In the genomic region with DNA sequence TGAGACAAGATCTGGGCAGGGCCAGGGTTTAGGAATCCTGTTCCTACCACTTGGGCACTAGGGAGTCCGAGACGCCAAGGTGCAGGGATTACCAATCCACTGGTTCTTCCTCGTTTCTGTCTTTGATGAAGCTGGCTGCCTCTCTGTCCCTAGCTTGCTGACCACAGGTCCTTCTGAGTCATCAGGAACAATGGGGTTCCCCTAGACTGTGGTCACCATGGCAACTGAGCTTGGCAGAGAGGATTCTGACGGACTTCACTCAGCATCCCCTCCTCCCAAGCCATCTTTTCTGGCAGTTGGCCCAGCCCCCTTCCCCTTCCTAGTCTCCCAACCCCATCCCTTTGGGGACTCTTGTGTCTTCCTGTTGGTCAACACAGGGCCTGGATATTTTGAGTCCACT, we compare ENCODE assay signal across 12 mouse cellular contexts. TPM values are rescaled to one million over a fixed set of nuclear protein-coding genes. Genes with fewer than 3 reads are reported as not detected.
DNase-seq lines count a peak whose midpoint lies in the region; ATAC-seq and TF ChIP-seq lines count a peak whose summit lies in the region.
"Had no signal": no experiment of that assay in that cellular context is flagged by ENCODE, and none has a peak within 500 bp of the region (broad histone marks: within the 10 kb centered on the region; RNA-seq: fewer than 3 reads in every experiment).

No protein-coding gene starts in this region.

- 0 out of 2 replicates have a peak, but pooled peaks have one; percentile 48 for ATAC-seq in hindbrain, embryonic 15.5 days (ENCODE audit: low FRiP score, low read depth)

- H3K27ac ChIP-seq in cerebellum, adult 2 months (ENCODE audit: insufficient read depth, low read length): no peak overlapping the region; the same call in 1 of the 2 replicates
- no peak overlapping the region for H3K27ac ChIP-seq in hindbrain, embryonic 15.5 days (replicated peaks)
- H3K27ac ChIP-seq in layer of hippocampus, adult 2 months: no peak overlapping the region
- H3K27ac ChIP-seq: heart, embryonic 13.5 days; limb, embryonic 12.5 days had no signal

- no peaks in the 10 kb centered on the region for H3K9me3 ChIP-seq in hindbrain, embryonic 15.5 days

- H3K36me3 ChIP-seq in hindbrain, embryonic 15.5 days: peaks cover 49% of the 10 kb centered on the region

- TF ChIP-seq POLR2A in cerebellum, adult 2 months (IDR thresholded peaks at IDR 0.05; ENCODE audit: borderline replicate concordance, insufficient read depth, low read length): no peak

- no peak for TF ChIP-seq CTCF in cerebellum, adult 2 months (IDR thresholded peaks at IDR 0.05; ENCODE audit: borderline replicate concordance, insufficient read depth, low read depth, low read length)
- TF ChIP-seq CTCF in layer of hippocampus, adult 2 months (conservative IDR thresholded peaks at IDR 0.05): no peak

- H3K4me2 ChIP-seq in hindbrain, embryonic 15.5 days: no peak overlapping the region
- H3K4me2 ChIP-seq: heart, embryonic 13.5 days; limb, embryonic 12.5 days had no signal

- WGBS in cerebellum, adult 2 months: 7% methylated on average over 4 of the region's 4 CpGs
- WGBS in hindbrain, embryonic 15.5 days: 25% methylated on average over 4 of the region's 4 CpGs

- H3K27me3 ChIP-seq in cerebellum, adult 2 months (ENCODE audit: control insufficient read depth, insufficient read depth, low read length): no peaks in the 10 kb centered on the region
- no peaks in the 10 kb centered on the region for H3K27me3 ChIP-seq in hindbrain, embryonic 15.5 days
- H3K27me3 ChIP-seq: heart, embryonic 13.5 days; limb, embryonic 12.5 days had no signal

- H3K4me3 ChIP-seq in cerebellum, adult 2 months (replicated peaks; ENCODE audit: insufficient read depth, low read depth, low read length): no peak overlapping the region
- H3K4me3 ChIP-seq in hindbrain, embryonic 15.5 days: no peak overlapping the region
- H3K4me3 ChIP-seq in layer of hippocampus, adult 2 months: no peak overlapping the region
- H3K4me3 ChIP-seq: heart, embryonic 13.5 days; limb, embryonic 12.5 days had no signal

- peak; percentile 40 to 66 for DNase-seq in cerebellum, adult 2 months
- DNase-seq in cerebellum, adult 11 months: no peak
- DNase-seq in urinary bladder, postnatal 25 days (ENCODE audit: low spot score): peak; percentile 24
- DNase-seq in urinary bladder, postnatal 36 days (ENCODE audit: low spot score in 2 of 2): no peak
- no peak for DNase-seq in thymus, postnatal 0 days (ENCODE audit: low spot score)
- DNase-seq in natural killer cell, adult 2 months (ENCODE audit: low spot score in 2 of 2): no peak
- DNase-seq in layer of hippocampus, adult 2 months (ENCODE audit: low spot score in 2 of 2): no peak
- DNase-seq: kidney, postnatal 14 days; lung, postnatal 36 days had no signal

- no peak overlapping the region for H3K9ac ChIP-seq in hindbrain, embryonic 15.5 days
- H3K9ac ChIP-seq: heart, embryonic 13.5 days; limb, embryonic 12.5 days had no signal

- H3K4me1 ChIP-seq in cerebellum, adult 2 months (ENCODE audit: control insufficient read depth, insufficient read depth, low read length): peaks cover 9% of the 10 kb centered on the region
- peaks cover 9% of the 10 kb centered on the region for H3K4me1 ChIP-seq in hindbrain, embryonic 15.5 days (replicated peaks)

RNA-seq across cellular contexts. Expression of a gene that starts 32.1 kb away (rescaled TPM):
- polyA plus RNA-seq in cerebellum, adult 2 months (2012; rRNA removed): 34.5 and 35.6 TPM in 2 replicates
- polyA plus RNA-seq in hindbrain, embryonic 15.5 days (2015; fragmentation: Nextera tagmentation; extraction: Ambion mirVana): 26.6 and 27.5 TPM in 2 replicates
- 2.3 and 3.4 TPM in 2 replicates for polyA plus RNA-seq in thymus, postnatal 0 days (2015; fragmentation: Nextera tagmentation; extraction: Ambion mirVana)
- total RNA-seq in layer of hippocampus, adult 2 months (2021): 10 to 100 TPM; 67.5 to 69.4 TPM

RNA-seq across cellular contexts. Expression of a gene that starts 45.0 kb away (rescaled TPM):
- 15.7 and 16.5 TPM in 2 replicates for polyA plus RNA-seq in cerebellum, adult 2 months (2012; rRNA removed)
- 21.1 and 22.1 TPM in 2 replicates for polyA plus RNA-seq in hindbrain, embryonic 15.5 days (2015; fragmentation: Nextera tagmentation; extraction: Ambion mirVana)
- 21.0 and 22.4 TPM in 2 replicates for polyA plus RNA-seq in thymus, postnatal 0 days (2015; fragmentation: Nextera tagmentation; extraction: Ambion mirVana)
- 10 to 100 TPM; 15.9 to 16.4 TPM for total RNA-seq in layer of hippocampus, adult 2 months (2021)

RNA-seq across cellular contexts. Expression of a gene that starts 52.2 kb away (rescaled TPM):
- polyA plus RNA-seq in cerebellum, adult 2 months (2012; rRNA removed): 17.6 and 18.4 TPM in 2 replicates
- 15.4 and 15.8 TPM in 2 replicates for polyA plus RNA-seq in hindbrain, embryonic 15.5 days (2015; fragmentation: Nextera tagmentation; extraction: Ambion mirVana)
- 4.4 and 5.9 TPM in 2 replicates for polyA plus RNA-seq in thymus, postnatal 0 days (2015; fragmentation: Nextera tagmentation; extraction: Ambion mirVana)
- total RNA-seq in layer of hippocampus, adult 2 months (2021): 10 to 100 TPM; 15.4 to 17.6 TPM

Comparison
In these comparisons a context has a peak if more than half of its experiments do, and no peak if none do; other contexts are left out.
1. DNase-seq: peak in cerebellum, adult 2 months (2 of 2) and urinary bladder, postnatal 25 days (single experiment); none in cerebellum, adult 11 months (single experiment), urinary bladder, postnatal 36 days (0 of 2), thymus, postnatal 0 days (single experiment), natural killer cell, adult 2 months (0 of 2) and layer of hippocampus, adult 2 months (0 of 2).